Mouse (Mus musculus): ENCODE measurements around the gene Cspg5. TPM values are rescaled to one million over a fixed set of nuclear protein-coding genes. Genes with fewer than 3 reads are reported as not detected.
A peak's percentile ranks its signal among the peaks of the same experiment; 100 is the strongest.

Gene Cspg5
- polyA plus RNA-seq, 1 experiment from 2014 or later, result 10.9 TPM

DNA sequence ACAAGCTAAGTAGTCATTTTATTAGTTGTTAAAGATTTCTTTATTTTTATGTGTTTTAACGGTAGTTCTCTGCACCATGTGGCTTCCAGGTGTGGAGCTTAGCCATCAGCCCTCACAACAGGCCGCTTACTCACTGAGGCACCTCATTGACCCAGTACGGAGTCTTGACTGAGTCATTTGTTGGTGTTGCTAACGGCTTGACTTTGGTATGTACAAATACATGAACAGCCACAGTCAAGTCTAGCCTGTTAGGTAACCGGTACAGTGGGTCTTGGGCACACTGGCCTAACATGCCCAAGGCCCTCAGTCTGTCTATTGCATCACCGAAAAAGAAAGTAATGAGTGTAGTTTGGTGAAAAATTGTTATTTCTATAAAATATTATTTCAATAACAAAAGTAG lies 14.9 kb upstream of the Cspg5 start:
- ATAC-seq (replicated peaks; ENCODE audit: low FRiP score) (no peak), DNase-seq (ENCODE audit: low spot score) (no peak)
- no peaks in the 10 kb centered on the region for H3K27me3 ChIP-seq (ENCODE audit: control insufficient read depth, insufficient read depth, low read length)
- no peak overlapping the region for H3K9ac ChIP-seq (ENCODE audit: low read length)
- 93% methylated on average over 6 of the region's 6 CpGs for WGBS
- peaks cover 15% of the 10 kb centered on the region; the same call in 1 of the 2 replicates for H3K36me3 ChIP-seq (ENCODE audit: control insufficient read depth, insufficient read depth, low read length)
- H3K27ac ChIP-seq (ENCODE audit: low read depth, low read length), result no peak overlapping the region
- no peaks in the 10 kb centered on the region for H3K9me3 ChIP-seq (ENCODE audit: control insufficient read depth, low read length)
- no peak overlapping the region for H3K4me3 ChIP-seq (ENCODE audit: low read depth, low read length)
- H3K4me2 ChIP-seq (ENCODE audit: low read depth, low read length, severe bottlenecking), result no peak overlapping the region
- no peaks in the 10 kb centered on the region for H3K4me1 ChIP-seq (replicated peaks; ENCODE audit: control insufficient read depth, insufficient read depth, low read length)

DNA sequence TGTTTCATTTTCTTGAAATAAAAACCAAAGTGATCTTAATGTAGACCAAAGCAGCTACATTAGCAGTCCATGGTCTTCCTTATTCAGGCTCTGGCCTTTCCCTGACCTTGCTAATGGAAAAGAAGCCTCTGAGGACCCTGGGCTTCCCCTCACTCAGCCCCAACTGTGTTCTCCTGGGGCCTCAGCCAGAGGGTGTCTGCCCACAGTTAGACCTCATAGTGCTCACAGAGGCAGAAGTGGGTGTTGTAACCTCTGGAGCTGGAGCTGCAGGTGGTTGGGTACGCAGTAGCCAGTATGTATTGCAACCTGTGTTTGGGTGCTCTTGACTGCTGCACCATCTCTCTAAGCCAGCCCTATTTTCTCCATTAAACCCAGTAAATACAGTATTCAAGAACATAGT lies 14.5 kb upstream of the Cspg5 start:
- Histone ChIP-seq H3K4me3 (ENCODE audit: low read depth, low read length) (no peak overlapping the region), H3K9ac (ENCODE audit: low read length) (no peak overlapping the region), H3K4me1 (replicated peaks; ENCODE audit: control insufficient read depth, insufficient read depth, low read length) (no peaks in the 10 kb centered on the region), H3K4me2 (ENCODE audit: low read depth, low read length, severe bottlenecking) (no peak overlapping the region), H3K36me3 (ENCODE audit: control insufficient read depth, insufficient read depth, low read length) (peaks cover 15% of the 10 kb centered on the region; the same call in 1 of the 2 replicates), H3K27ac (ENCODE audit: low read depth, low read length) (no peak overlapping the region), H3K27me3 (ENCODE audit: control insufficient read depth, insufficient read depth, low read length) (no peaks in the 10 kb centered on the region), H3K9me3 (ENCODE audit: control insufficient read depth, low read length) (no peaks in the 10 kb centered on the region)
- ATAC-seq (replicated peaks; ENCODE audit: low FRiP score) (no peak), DNase-seq (ENCODE audit: low spot score) (no peak)
- WGBS, result 92% methylated on average over 1 of the region's 1 CpGs

DNA sequence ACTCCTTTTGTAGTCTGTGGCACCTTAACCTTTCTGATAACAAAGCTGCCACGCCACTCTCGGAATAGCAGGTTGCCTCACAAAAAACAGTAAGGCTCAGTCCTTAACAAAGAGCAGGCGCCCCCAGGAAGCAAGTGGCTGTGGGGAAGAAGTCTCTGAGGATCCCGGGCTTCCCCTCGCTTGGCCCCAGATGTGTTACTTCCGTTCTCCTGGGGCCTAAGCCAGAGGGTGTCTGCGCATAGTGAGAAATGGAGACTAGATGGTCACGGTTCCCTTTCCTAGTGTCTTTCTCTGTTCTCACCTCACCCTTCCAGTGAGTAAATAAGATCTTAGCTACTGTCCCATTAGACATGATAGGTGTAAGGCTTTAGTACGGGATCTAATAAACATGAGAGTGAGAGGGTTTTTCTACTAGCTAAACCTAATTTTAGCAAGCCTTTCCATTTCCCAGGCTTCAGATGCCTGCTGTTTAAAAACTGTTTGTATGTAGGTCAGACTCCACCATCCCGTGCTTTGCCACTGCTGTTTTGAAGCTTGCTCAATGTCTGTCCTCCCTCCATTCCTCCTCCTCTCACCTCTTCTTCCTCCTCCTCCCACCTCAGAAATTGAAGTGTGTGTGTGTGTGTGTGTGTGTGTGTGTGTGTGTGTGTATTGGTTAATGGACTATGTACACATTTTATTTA lies 13.9 kb upstream of the Cspg5 start:
- Histone ChIP-seq H3K36me3 (ENCODE audit: control insufficient read depth, insufficient read depth, low read length) (peaks cover 20% of the 10 kb centered on the region), H3K4me3 (ENCODE audit: low read depth, low read length) (no peak overlapping the region), H3K27me3 (ENCODE audit: control insufficient read depth, insufficient read depth, low read length) (no peaks in the 10 kb centered on the region), H3K9me3 (ENCODE audit: control insufficient read depth, low read length) (no peaks in the 10 kb centered on the region), H3K9ac (ENCODE audit: low read length) (no peak overlapping the region), H3K4me1 (replicated peaks; ENCODE audit: control insufficient read depth, insufficient read depth, low read length) (no peaks in the 10 kb centered on the region), H3K27ac (ENCODE audit: low read depth, low read length) (no peak overlapping the region), H3K4me2 (ENCODE audit: low read depth, low read length, severe bottlenecking) (no peak overlapping the region)
- ATAC-seq (replicated peaks; ENCODE audit: low FRiP score), result no peak
- DNase-seq (ENCODE audit: low spot score), result no peak
- 86% methylated on average over 10 of the region's 10 CpGs for WGBS

DNA sequence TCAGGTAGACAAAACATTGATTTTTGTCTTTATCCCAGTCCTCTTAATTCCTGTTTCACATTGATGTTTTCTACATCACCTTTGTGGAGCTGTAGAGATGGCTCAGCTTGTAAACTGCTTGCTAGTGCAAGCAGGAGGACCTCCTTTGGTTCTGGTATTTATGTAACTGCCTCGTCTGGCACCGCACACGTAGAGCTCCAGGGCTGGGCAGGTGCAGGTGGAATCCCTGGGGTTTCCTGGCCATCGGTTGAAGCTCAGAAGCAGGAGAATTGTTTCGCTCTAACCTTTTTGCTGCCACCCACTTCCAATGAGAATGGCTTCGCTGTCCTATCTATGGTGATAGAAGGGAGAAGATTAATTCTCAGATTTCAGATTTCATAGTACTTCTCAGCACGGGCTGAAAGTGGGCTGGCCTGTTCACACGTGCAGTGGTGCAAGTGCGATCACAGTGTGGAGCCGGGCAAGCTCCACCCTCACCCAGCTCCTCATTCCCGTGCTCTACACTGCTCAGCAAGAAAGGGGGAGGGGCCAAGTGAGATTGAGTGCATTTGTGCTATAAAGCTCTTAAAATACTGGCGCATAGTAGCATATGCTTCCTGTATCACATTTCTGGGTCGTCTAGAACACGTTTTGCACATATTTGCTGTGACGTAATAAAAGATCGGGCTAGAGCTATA lies 13.1 kb upstream of the Cspg5 start:
- Histone ChIP-seq H3K27ac (ENCODE audit: low read depth, low read length) (no peak overlapping the region), H3K27me3 (ENCODE audit: control insufficient read depth, insufficient read depth, low read length) (no peaks in the 10 kb centered on the region), H3K4me1 (replicated peaks; ENCODE audit: control insufficient read depth, insufficient read depth, low read length) (no peaks in the 10 kb centered on the region), H3K9me3 (ENCODE audit: control insufficient read depth, low read length) (no peaks in the 10 kb centered on the region), H3K4me2 (ENCODE audit: low read depth, low read length, severe bottlenecking) (no peak overlapping the region), H3K9ac (ENCODE audit: low read length) (no peak overlapping the region), H3K4me3 (ENCODE audit: low read depth, low read length) (no peak overlapping the region), H3K36me3 (ENCODE audit: control insufficient read depth, insufficient read depth, low read length) (peaks cover 22% of the 10 kb centered on the region)
- DNase-seq (ENCODE audit: low spot score), result no peak
- WGBS, result 93% methylated on average over 16 of the region's 16 CpGs
- ATAC-seq (replicated peaks; ENCODE audit: low FRiP score), result no peak

- Histone ChIP-seq H3K27ac (ENCODE audit: low read depth, low read length) (no peak overlapping the region), H3K9me3 (ENCODE audit: control insufficient read depth, low read length) (no peaks in the 10 kb centered on the region), H3K4me2 (ENCODE audit: low read depth, low read length, severe bottlenecking) (no peak overlapping the region), H3K4me3 (ENCODE audit: low read depth, low read length) (no peak overlapping the region), H3K27me3 (ENCODE audit: control insufficient read depth, insufficient read depth, low read length) (no peaks in the 10 kb centered on the region), H3K9ac (ENCODE audit: low read length) (no peak overlapping the region), H3K4me1 (replicated peaks; ENCODE audit: control insufficient read depth, insufficient read depth, low read length) (no peaks in the 10 kb centered on the region), H3K36me3 (ENCODE audit: control insufficient read depth, insufficient read depth, low read length) (peaks cover 25% of the 10 kb centered on the region)
- ATAC-seq (replicated peaks; ENCODE audit: low FRiP score) (no peak), DNase-seq (ENCODE audit: low spot score) (no peak)
- 96% methylated on average over 6 of the region's 6 CpGs for WGBS
These were observed 8.6 kb upstream of the Cspg5 start for GRCm38 (mm10) chr9:110234962-110235361.

GRCm38 (mm10) chr9:110244567-110244888 lies 945 bp downstream of the Cspg5 start:
- DNase-seq (ENCODE audit: low spot score) (no peak), ATAC-seq (replicated peaks; ENCODE audit: low FRiP score) (peak; percentile 1; the same call in 1 of the 2 replicates)
- H3K27me3 ChIP-seq (ENCODE audit: control insufficient read depth, insufficient read depth, low read length), result no peaks in the 10 kb centered on the region
- H3K27ac ChIP-seq (ENCODE audit: low read depth, low read length), result no peak overlapping the region
- H3K4me1 ChIP-seq (replicated peaks; ENCODE audit: control insufficient read depth, insufficient read depth, low read length), result peaks cover 15% of the 10 kb centered on the region
- H3K9me3 ChIP-seq (ENCODE audit: control insufficient read depth, low read length), result no peaks in the 10 kb centered on the region
- peak overlapping the region; percentile 72 for H3K9ac ChIP-seq (ENCODE audit: low read length)
- 19% methylated on average over 7 of the region's 7 CpGs for WGBS
- H3K4me3 ChIP-seq (ENCODE audit: low read depth, low read length), result peak overlapping the region; percentile 65
- peak overlapping the region; percentile 100 for H3K4me2 ChIP-seq (ENCODE audit: low read depth, low read length, severe bottlenecking)
- peaks cover 2% of the 10 kb centered on the region; the same call in 1 of the 2 replicates for H3K36me3 ChIP-seq (ENCODE audit: control insufficient read depth, insufficient read depth, low read length)

- H3K9ac ChIP-seq (ENCODE audit: low read length), result peak overlapping the region; percentile 72
- WGBS, result 1% methylated on average over 84 of the region's 93 CpGs
- DNase-seq (ENCODE audit: low spot score) (peak; percentile 79), ATAC-seq (replicated peaks; ENCODE audit: low FRiP score) (peak; percentile 39)
- H3K9me3 ChIP-seq (ENCODE audit: control insufficient read depth, low read length), result no peaks in the 10 kb centered on the region
- H3K4me2 ChIP-seq (ENCODE audit: low read depth, low read length, severe bottlenecking), result peak overlapping the region; percentile 100
- H3K27me3 ChIP-seq (ENCODE audit: control insufficient read depth, insufficient read depth, low read length), result no peaks in the 10 kb centered on the region
- H3K4me1 ChIP-seq (replicated peaks; ENCODE audit: control insufficient read depth, insufficient read depth, low read length), result peaks cover 19% of the 10 kb centered on the region
- H3K27ac ChIP-seq (ENCODE audit: low read depth, low read length), result peak overlapping the region; percentile 31
- peak overlapping the region; percentile 65 for H3K4me3 ChIP-seq (ENCODE audit: low read depth, low read length)
- peaks cover 2% of the 10 kb centered on the region; the same call in 1 of the 2 replicates for H3K36me3 ChIP-seq (ENCODE audit: control insufficient read depth, insufficient read depth, low read length)
These were observed 1.5 kb downstream of the Cspg5 start for GRCm38 (mm10) chr9:110244889-110245589.

DNA sequence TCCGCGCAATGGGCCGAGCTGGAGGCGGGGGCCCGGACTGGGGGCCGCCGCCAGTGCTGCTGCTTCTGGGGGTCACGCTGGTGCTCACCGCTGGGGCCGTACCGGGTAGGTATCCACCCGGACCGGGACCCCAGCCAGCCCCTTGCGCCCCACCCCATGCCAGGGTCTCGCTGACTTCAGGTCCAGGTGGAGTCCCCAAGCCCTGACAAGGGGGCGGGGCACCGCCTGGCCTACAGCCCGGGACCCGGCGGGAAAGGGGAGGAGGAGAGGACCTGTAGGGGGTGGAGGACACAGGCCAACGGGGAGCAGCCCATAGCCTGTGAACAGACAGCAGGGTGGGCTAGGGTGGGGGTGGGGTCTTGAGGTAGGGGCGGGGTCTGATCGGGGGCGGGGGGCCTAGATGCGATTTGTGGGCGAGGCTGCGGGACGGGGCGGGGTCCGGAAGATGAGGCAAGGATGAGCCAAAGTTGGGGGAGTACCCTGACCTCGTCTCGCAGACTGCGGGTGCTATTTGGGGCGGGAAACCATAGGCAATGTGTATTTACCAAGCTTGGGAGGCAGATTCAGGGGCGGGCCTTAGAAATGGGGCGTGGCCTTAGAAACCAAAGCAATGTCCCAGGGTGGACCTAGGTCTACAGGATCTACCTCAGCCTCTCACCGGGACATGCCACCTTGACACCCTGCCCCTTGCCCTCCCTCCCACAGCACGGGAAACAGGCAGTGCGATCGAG lies 2.2 kb downstream of the Cspg5 start:
- Histone ChIP-seq H3K27ac (ENCODE audit: low read depth, low read length) (peak overlapping the region; percentile 31), H3K9me3 (ENCODE audit: control insufficient read depth, low read length) (no peaks in the 10 kb centered on the region), H3K4me3 (ENCODE audit: low read depth, low read length) (peak overlapping the region; percentile 65), H3K4me2 (ENCODE audit: low read depth, low read length, severe bottlenecking) (peak overlapping the region; percentile 100), H3K4me1 (replicated peaks; ENCODE audit: control insufficient read depth, insufficient read depth, low read length) (peaks cover 25% of the 10 kb centered on the region), H3K36me3 (ENCODE audit: control insufficient read depth, insufficient read depth, low read length) (peaks cover 2% of the 10 kb centered on the region; the same call in 1 of the 2 replicates), H3K27me3 (ENCODE audit: control insufficient read depth, insufficient read depth, low read length) (no peaks in the 10 kb centered on the region), H3K9ac (ENCODE audit: low read length) (peak overlapping the region; percentile 72)
- 2% methylated on average over 39 of the region's 40 CpGs for WGBS
- DNase-seq (ENCODE audit: low spot score) (peak; percentile 83), ATAC-seq (replicated peaks; ENCODE audit: low FRiP score) (peak; percentile 75)

Data from forebrain, embryonic 11.5 days (tissue).